Mouse (Mus musculus): ENCODE measurements around the gene Sema4c. TPM values are rescaled to one million over a fixed set of nuclear protein-coding genes. Genes with fewer than 3 reads are reported as not detected.

Sema4c gene
- total and polyA plus RNA-seq, 3 experiments: 0.19 to 1.4 TPM; not detected in 1

- H3K79me2 ChIP-seq (ENCODE audit: control insufficient read depth, insufficient read depth, low read length, poor library complexity): no peaks in the 10 kb centered on the region
- no peaks in the 10 kb centered on the region for H3K9me3 ChIP-seq (replicated peaks; ENCODE audit: insufficient read depth, low read length)
- TF ChIP-seq TCF12 (IDR thresholded peaks at IDR 0.05; ENCODE audit: low read depth, low read length) (no peak), MAZ (IDR thresholded peaks at IDR 0.05; ENCODE audit: low read depth, low read length) (no peak), E2F4 (IDR thresholded peaks at IDR 0.05; ENCODE audit: borderline replicate concordance, low read depth, low read length) (no peak), JUND (IDR thresholded peaks at IDR 0.05; ENCODE audit: low read depth, low read length) (no peak), MYC (IDR thresholded peaks at IDR 0.05; ENCODE audit: low read depth, low read length) (no peak), SIN3A (IDR thresholded peaks at IDR 0.05; ENCODE audit: low read length) (no peak), EP300 (IDR thresholded peaks at IDR 0.05; ENCODE audit: low read depth in 1 of 2, low read length in 2 of 2) (no peak), NELFE (IDR thresholded peaks at IDR 0.05; ENCODE audit: low read depth, low read length) (no peak), MXI1 (IDR thresholded peaks at IDR 0.05; ENCODE audit: low read depth, low read length) (no peak)
- H3K27ac ChIP-seq (ENCODE audit: control insufficient read depth, low read depth, low read length): no peak overlapping the region
- no peak for DNase-seq (ENCODE audit: low read depth, low spot score)
- H3K27me3 ChIP-seq (ENCODE audit: control insufficient read depth in 1 of 2, insufficient read depth in 2 of 2, low read length in 2 of 2): no peaks in the 10 kb centered on the region; a peak in 1 of 4 replicates
- no peak overlapping the region for H3K9ac ChIP-seq (ENCODE audit: control insufficient read depth, low read depth, low read length, poor library complexity, severe bottlenecking)
- no peaks in the 10 kb centered on the region for H3K36me3 ChIP-seq (ENCODE audit: control insufficient read depth in 1 of 2, insufficient read depth in 2 of 2, low read length in 2 of 2)
- H3K4me3 ChIP-seq (ENCODE audit: control insufficient read depth in 1 of 2, insufficient read depth in 1 of 2, low read depth in 2 of 2, low read length in 2 of 2): no peak overlapping the region
- H3K4me1 ChIP-seq (ENCODE audit: control insufficient read depth in 1 of 2, insufficient read depth in 2 of 2, low read length in 2 of 2): no peaks in the 10 kb centered on the region
Measured at GRCm38 (mm10) chr1:36587860-36588259, 29.7 kb upstream of the Sema4c start.

- H3K36me3 ChIP-seq (ENCODE audit: control insufficient read depth in 1 of 2, insufficient read depth in 2 of 2, low read length in 2 of 2): no peaks in the 10 kb centered on the region
- H3K27ac ChIP-seq (ENCODE audit: control insufficient read depth, low read depth, low read length): no peak overlapping the region
- H3K4me3 ChIP-seq (ENCODE audit: control insufficient read depth in 1 of 2, insufficient read depth in 1 of 2, low read depth in 2 of 2, low read length in 2 of 2): no peak overlapping the region
- no peaks in the 10 kb centered on the region; a peak in 1 of 4 replicates for H3K27me3 ChIP-seq (ENCODE audit: control insufficient read depth in 1 of 2, insufficient read depth in 2 of 2, low read length in 2 of 2)
- TF ChIP-seq NELFE (IDR thresholded peaks at IDR 0.05; ENCODE audit: low read depth, low read length) (no peak), UBTF (IDR thresholded peaks at IDR 0.05; ENCODE audit: borderline replicate concordance, insufficient read depth, low read depth, low read length) (no peak), HCFC1 (IDR thresholded peaks at IDR 0.05; ENCODE audit: low read depth, low read length) (no peak), SMC3 (IDR thresholded peaks at IDR 0.05; ENCODE audit: low read depth, low read length) (no peak), ZMIZ1 (IDR thresholded peaks at IDR 0.05; ENCODE audit: low read depth, low read length) (no peak), ELF1 (IDR thresholded peaks at IDR 0.05; ENCODE audit: low read depth, low read length) (no peak), RCOR1 (IDR thresholded peaks at IDR 0.05; ENCODE audit: low read depth, low read length) (no peak), MEF2A (IDR thresholded peaks at IDR 0.05; ENCODE audit: extremely low read depth, insufficient replicate concordance, low read depth, low read length, poor library complexity, severe bottlenecking) (no peak), JUND (IDR thresholded peaks at IDR 0.05; ENCODE audit: low read depth, low read length) (no peak), EP300 (IDR thresholded peaks at IDR 0.05; ENCODE audit: low read depth in 1 of 2, low read length in 2 of 2) (no peak), MAX (IDR thresholded peaks at IDR 0.05; ENCODE audit: low read length) (no peak), ETS1 (IDR thresholded peaks at IDR 0.05; ENCODE audit: low read depth, low read length) (no peak), ZNF384 (IDR thresholded peaks at IDR 0.05; ENCODE audit: low read depth, low read length) (no peak), CTCF (IDR thresholded peaks at IDR 0.05 in 2 of 3, conservative IDR thresholded peaks at IDR 0.05 in 1 of 3; ENCODE audit: control insufficient read depth in 1 of 3, insufficient read depth in 1 of 3, low read depth in 2 of 3, low read length in 3 of 3, poor library complexity in 1 of 3, severe bottlenecking in 1 of 3) (no peak)
- DNase-seq (ENCODE audit: low read depth, low spot score): no peak
- no peaks in the 10 kb centered on the region for H3K9me3 ChIP-seq (replicated peaks; ENCODE audit: insufficient read depth, low read length)
- no peaks in the 10 kb centered on the region for H3K79me2 ChIP-seq (ENCODE audit: control insufficient read depth, insufficient read depth, low read length, poor library complexity)
- H3K9ac ChIP-seq (ENCODE audit: control insufficient read depth, low read depth, low read length, poor library complexity, severe bottlenecking): no peak overlapping the region
- no peaks in the 10 kb centered on the region for H3K4me1 ChIP-seq (ENCODE audit: control insufficient read depth in 1 of 2, insufficient read depth in 2 of 2, low read length in 2 of 2)
Measured at GRCm38 (mm10) chr1:36586288-36586687, 28.1 kb upstream of the Sema4c start.
